Mouse (Mus musculus) urinary bladder, postnatal 25 days (tissue): ENCODE measurements at regions not wholly inside any gene's neighbourhood (a gene's known extent, or its start where the extent isn't known, plus 50 kb on each side); places are given as distances from the start of the nearest gene placed in this dataset.

Experiments used
- DNase-seq: peaks from one replicate; pipeline ENCODE4 v3.0.0; 2022; ENCODE audit warnings: low spot score

DNA sequence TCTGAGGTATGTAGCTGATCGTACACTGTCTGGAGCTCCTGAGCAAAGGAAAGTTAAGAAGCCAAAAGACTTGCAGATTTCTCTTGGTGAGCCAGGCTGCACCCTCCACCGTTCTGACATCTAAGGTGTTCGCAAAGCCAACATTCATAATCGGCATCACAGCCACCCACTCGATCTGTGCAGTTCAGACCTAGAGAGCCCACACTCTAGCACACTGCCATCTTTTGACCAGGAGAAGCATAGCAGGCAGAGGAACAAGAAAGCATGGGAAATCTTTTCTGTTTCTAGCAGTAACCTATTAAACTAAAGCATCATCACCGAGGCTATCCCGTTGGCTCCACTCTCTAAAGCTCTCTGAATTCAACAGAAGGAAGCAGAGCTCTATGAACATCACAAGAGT, 59.2 kb downstream of the Areg start:
- no peak for DNase-seq

DNA sequence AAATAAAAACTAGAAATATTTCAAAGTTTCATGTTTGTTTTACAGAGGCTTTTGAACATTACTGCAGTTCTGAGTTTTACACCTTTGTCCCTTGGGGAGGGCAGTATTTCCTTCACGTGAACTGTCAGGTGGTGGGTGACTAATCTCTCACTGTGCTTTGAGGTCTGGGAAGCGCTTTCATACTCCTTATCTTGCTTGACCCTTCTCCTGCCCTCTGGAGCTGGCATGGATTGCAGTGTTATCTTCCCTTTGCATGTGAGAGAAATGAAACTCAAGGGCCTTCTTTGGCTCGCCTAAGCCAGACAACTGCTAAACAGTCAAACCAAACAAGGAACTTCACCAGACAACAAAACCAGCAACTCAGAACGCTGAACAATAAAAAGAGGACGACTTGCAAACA, 61.0 kb downstream of the Areg start:
- no peak for DNase-seq

DNA sequence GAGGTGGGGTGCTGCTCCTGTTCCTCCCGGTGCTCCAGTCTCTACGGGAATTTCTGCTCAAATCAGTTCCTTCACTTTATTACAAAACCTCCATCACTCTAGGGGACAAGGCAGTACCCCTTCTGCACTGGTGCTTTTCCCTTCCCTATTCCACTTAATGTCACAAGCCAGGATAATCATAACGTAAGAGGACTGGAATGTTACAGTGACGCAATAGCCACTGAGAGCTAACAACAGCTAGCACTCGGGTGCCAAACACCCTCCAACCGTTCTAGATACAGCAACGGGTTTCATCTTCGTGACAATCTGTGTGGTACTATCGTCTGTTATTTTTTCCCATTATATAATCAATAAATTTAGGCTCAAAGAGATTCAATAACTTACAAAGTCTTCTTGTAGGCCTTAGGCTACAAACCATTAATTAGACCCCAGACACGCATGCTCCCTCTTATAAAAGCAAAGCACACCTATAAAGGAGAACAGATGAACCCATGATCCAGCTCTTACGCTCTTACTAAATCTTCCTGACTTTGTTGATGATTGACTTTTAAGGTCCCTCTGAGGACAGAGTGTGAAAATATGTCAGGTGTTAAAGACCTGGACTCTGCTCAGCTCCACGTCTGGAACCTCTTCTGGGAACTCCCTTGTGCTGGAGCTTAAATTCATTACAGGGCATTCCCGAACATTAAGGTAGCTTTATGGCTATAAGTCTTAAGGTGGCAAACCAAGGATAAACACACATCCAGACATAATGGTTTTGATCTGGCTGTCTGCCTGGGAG, 65.0 kb downstream of the Areg start:
- no peak for DNase-seq

DNA sequence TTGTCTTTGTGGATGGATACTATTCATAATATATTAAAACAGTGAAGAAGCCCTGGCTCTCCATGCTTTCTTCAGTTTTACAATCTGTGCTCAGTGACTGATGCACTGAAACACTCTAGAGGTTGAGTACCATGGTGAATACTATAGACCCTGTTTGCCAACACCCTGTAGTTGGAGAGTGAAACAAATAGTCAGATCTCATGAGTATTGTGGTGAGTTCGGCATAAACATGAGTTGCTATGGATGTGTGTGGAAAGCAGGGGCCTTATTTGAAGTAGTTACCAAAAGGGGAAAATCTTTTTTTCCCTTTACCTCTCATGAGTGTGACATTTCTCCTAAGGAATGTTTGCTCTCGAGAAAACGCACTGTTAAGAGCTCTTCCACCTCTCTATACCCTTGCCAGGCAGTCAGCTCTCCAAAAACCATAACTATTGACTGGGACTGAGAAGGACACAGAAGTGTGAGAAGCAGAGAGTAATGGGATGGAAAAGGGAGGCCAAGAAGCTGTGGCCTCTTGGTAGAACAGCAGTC, 66.0 kb downstream of the Areg start:
- no peak for DNase-seq

DNA sequence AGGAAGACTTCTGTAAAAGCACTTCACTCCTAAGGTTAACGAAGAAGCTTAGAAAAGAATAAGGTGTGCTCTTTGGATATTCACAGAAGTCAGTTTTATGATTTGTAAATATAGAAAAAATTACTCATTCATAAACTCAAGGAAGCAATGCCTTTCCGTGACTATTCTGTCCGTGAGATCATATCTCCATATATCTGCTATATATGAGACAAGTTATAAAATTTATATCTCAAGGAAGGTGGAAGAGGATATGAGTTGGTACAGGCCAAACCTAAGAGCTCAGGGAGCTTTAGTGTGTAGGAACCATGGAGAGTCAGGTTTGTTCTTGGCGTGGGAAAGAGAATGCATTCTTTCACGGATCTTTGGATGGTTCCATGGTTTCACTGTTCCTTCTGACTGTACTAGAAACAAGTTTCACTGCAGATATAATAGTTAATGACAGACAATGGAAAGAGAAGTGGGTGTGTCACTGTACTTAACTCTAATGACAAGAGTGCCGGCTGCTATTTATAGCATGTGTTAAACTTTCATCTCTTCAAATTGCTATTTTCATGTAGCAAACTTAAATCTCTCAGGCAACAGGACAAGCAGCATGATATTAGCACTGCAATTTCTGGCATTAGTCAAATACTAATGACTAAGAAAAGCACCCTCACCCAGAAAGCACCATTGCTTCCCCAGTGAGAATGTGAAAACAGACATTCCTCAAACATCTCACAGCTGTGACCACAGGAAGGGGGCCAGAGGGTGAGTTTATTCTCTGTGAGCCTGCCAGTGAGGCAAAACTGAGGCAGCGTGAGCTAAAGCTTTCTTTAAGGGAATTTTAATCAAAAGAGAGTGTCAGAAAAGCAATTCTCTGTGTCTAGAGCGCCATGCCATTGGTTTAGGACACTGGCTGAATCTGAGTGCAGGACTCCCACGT, 67.4 kb downstream of the Areg start:
- DNase-seq: no peak

DNA sequence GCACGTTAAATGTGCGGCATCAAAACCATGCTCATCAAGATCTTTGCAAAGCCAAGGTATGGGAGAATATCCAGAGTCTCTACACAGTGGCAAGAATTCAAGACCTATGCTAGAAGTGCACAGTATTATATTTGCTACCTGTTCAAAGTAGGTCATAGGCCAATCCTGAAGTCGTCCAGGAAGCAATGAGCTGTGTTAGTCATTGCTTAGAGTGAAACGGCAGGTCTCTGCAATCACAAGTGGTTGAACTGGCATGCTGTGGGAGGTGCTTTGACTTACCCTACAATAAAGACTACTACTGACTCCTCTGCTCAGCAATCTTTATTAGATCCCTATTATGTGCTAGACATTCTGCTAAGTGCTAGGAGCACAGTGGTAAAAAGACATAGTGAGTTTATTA, 80.8 kb downstream of the Areg start:
- no peak for DNase-seq

DNA sequence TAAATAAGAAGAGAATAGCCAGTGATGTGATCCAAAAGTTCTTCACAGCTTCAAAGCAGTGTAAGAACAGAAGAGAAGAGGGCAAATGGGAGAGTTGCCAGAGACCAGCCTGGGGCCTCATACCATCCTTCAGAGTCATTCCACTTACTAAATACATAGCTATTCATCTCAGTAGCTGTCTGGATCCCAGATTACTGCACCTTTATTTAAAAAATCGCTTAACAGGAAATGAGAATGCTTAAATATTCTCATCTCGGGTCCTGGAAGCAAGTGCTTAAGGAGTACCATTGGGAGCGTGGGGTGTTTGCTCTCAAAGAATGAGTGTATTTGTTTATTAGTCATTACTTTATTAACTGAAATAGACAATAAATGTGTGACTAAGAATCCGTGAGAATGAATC, 102.3 kb downstream of the Areg start:
- no peak for DNase-seq

DNA sequence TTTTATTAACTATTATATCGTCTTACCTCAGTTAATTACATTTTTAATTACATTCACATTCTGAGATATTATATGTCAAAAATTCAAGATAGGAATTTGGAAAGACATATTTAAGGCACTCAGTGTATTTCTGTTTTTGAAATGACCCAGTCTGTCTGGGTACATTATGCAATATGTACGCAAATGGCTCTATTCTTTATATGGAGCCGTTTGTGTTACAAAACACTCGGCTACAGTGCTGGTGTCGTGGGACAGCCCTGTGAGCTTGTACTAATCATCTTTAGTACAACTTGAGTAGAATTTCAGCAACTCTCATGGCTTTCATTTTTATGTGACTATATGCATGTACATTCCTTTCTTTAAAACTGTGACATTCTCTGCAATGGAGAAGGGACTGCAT, 108.0 kb downstream of the Areg start:
- no peak for DNase-seq

DNA sequence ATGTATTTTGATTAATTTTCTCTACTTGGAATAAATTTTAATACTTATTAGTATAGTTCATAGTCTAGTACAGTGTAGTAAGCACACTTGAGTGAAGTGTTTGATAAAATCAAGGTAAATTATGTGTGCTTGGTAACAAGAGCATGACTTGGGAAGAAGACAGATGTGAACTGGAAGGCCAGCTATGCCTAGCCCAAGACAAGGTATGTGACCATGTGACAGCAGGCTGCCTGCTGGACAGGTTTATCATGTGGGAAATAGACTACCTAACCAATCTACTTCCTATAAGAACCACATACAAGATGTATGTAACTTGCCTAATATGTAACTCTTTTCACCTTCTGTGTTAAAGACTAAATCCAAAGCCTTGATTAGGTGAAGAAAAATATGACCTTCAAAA, 122.5 kb downstream of the Areg start:
- no peak for DNase-seq

DNA sequence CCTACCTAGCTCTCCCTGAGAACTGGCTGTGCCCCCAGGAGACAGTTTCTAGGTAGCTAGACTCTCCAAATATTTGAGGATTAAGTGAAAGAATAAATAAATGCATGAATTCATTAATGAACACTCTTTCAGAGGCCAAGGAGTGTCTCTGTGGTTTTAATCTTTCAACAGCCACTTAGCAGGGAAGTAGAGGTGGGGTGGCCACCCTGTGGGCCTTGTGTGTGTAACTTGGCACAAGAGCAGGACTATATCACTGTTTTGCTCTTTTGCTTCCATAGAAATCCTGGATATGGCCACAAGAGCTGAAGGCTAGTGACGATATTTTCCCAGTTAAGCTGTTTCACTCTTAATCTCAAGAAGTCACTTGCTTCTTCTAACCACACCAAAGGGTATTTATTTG, 123.1 kb downstream of the Areg start:
- no peak for DNase-seq

DNA sequence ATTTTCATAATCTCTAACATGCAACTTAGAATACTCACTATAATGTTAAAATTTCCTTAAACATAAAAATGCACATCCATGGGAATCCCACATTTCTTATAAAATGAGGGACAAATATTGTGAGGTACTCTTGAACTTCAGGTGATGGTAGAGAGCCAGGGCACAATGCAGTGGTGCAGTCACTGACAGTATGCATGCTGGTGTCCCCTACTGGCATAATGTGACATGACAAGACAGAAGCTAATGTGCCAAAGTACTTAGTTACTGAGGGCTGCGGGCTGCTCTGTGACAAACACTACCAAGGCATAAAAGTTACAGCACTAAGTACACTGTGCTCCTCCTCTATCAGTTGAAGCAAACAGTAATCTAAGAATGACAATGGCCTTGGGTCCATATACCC, 131.3 kb downstream of the Areg start:
- DNase-seq: no peak

DNA sequence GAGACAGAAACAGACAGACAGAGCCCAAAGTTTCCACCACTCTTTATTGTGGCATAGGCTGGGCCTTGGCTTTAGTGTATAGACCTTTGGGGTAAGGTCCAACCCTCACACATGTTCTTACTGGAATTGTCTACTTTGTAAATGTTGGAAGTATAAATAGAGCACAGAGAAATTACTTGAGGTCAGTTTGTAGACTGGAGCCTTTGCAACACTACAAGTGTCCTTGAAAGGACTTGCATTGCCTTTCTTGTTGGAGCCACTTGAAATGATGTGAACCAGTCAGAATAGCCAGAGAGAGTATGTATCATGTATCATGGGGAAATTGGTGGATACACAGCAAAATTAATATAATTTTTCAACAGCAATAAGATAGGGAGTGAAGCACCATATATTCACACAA, 131.4 kb downstream of the Btc start:
- no peak for DNase-seq

DNA sequence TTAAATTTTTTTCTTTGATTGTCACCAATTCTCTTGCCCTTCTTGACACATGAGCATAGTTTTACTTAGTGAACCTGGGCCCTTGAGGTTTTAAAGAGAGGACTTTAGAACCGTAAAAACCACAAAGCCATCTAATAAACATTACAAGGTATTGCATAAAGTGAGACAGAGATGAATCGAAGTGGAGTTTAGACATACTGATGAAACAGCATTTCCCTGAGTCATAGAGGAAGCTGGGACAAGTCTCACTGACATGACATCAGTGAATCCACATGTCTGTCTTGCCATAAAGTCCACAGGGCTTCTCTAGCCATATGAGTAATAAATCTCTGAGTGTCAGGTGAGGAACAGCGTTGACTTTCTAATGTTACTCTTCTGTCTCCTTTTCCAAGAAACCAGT, 128.4 kb downstream of the Btc start:
- no peak for DNase-seq

DNA sequence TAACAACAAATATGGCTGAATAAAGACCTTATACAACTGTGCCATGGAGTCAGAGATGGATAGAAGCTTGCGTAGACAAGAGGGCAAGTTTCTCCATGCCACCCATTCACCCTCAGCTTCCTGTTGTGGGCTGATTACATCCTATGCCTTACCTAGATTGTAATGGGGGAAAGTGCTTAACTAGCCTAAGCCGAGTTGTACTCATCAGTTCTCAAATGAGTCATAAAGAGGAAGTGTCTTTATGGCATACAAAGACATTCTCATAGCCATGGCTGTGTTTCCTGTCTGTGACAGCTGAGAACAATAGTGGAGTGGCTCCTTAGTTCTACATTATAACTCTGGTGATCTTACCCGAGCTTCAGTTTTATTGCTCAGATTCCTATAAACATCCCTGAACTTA, 124.3 kb downstream of the Btc start:
- DNase-seq: no peak

DNA sequence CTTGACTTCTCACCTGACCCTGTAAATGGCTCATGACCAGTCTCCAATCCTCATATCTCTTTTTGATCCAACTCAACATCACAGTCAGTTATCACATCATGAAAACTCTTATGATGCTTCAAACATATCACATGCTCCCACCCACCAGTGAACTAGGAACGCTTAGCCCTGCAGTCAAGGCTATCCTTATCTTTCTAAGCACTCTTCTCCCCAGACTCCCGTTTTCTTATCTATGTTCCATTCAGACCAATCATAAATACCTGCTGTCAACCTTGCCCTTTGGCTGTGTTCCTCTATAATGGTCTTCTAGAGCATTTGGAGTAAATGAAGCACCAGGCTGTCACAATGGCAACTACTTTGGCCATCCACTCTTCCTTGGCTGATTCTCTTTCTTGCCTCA, 123.3 kb downstream of the Btc start:
- DNase-seq: no peak

DNA sequence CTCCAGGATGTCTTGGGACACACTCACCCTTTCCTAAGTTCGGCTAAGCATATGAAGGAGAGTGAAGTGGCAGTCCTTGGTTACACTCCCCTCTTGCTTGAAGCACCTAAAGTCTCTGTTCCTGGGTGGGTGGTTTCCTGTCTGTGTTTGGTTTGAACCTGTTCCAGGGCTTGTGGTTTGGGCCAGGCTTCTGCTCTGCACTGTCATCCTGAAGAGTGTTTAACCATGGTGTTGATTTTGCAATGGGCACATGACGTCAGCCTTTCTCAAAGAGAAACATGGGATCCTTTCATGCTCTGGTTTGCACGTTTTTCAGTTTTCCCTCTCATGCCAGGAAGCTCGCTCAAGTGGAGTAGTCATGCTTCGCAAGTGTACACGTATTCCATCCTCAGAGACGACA, 119.8 kb downstream of the Btc start:
- peak; percentile 25 for DNase-seq

DNA sequence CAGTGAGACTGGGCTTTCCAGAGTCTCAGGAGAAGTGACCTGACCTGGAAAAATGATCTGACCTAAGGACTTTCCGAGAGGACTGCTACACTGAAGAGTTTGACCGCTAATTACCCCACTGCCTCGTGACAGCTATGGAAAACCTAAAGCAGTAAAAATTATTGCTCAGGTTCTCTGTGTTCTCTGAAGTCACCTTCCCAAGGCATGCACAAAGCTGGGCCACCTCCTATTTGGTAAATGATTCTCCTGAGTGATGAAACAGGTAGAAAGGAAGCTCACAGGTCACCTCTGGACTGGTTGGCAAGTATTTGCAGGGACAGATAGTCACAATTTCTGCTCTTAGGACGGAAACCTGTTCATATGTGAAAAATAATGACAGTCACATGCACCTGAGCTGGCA, 109.7 kb downstream of the Btc start:
- DNase-seq: no peak

DNA sequence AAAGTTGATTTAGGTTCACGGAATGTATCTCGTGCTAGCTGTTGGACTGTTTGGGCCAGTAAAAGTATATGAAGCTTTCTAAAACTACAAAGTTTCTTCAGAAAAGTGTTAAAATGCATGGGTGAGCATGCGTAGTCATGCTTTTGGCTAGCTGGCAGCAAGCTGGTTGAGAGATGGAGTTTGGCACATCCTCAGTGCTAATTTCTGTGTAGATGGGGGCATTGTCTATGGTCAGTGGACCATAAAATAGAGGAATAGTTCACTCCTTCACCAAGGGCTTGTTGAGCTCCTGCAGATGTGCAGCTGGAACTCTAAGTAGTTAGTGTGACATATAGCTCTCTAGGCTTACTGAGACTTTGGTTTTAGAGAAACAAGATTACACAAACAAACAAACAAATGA, 107.8 kb downstream of the Btc start:
- DNase-seq: no peak

DNA sequence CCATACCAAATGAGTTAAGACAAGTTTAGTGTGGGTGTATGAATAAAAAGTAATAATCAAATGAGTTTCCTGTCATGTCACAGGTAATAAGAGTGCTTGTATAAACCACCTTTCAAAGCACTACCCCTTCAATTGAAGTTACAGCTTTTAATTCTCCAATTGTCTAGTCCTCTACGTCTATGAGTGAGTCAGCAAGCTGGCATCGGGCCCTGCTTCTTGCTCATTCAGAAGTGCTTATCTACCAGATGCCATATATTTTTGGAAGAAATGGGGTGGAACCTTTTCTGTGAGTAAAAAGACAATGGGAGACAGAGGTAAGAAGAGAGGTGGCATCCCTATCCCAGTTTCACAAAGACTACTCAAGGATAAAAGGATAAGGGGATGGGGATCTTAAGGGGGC, 105.7 kb downstream of the Btc start:
- DNase-seq: no peak

DNA sequence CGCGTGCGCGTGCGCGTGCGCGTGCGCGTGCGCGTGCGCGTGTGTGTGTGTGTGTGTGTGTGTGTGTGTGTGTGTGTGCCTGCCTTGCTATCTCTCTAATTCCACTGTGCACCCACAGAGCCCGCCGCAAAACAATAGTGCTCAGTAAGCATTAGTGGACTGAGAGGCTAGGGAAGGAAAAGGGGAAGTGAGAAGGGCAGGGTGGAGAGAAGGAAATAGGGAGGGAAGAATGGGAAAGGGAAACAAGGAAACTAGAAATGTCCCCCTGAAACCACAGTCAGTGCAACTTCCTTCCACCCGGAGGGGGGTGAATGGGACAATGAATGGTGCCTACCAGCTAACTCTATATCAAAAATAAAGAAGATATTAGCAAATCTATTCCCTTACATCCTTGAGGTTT, 100.7 kb downstream of the Btc start:
- no peak for DNase-seq

DNA sequence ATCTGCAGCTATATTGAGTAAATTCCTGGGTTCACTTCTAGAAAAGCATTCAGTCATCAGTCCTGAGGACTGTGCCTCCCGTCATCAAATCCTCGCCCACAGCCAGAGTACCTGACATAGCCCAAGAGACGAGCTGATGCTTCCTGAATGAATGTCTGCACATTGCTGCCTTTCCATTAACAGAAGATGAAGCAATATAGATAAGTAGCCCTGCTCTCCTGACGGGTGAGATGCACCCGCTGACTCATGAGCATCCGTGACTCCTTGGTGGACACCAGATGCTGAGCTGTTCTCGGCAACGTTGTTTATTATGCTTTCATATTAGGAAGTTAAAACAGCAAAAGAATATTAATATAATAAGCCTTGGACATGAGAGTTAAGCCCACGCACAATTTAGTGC, 99.9 kb downstream of the Btc start:
- DNase-seq: no peak

DNA sequence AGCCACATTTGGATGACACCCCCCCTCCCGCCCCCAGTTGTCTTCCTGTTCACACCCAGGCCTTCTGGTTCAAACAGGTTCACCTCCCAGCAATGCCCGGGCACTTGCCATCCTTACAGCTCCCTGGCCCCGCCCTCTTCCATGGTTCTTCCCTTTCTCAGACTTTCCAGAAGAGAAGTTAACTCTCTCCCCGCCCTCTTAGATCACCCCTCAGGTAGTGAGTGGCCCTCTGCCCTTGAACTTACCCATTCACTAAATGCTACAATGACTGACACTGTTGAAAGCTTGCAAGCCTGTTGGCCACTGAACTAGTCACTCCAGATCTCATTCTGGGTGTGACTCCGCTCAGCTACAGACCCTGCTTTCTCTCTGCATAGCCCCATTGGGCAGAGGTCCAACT, 99.1 kb downstream of the Btc start:
- DNase-seq: no peak

DNA sequence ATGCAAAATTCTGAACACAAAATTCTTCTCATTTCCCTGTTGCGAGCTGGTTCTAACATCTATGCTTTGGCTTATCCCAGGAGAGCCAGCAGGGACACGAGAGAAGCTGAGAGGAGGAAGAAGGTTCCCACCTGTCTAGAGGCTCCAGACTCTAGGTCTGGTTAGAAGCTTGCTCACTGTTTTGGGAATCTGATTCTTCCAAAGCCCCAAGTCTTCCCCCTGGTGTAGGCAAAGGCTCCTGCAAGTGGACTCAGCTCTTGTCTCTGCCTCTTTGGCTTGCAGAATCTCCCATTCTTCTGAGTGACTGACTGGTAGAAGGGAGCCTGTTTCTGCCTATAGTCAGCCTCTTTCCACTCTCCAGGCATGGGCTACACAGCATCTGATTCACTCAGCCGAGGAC, 95.8 kb downstream of the Btc start:
- no peak for DNase-seq
